Mouse (Mus musculus) heart, postnatal 25 days (tissue): ENCODE measurements around the gene Fndc3a. TPM values are rescaled to one million over a fixed set of nuclear protein-coding genes. Genes with fewer than 3 reads are reported as not detected.

ENCODE experiments used
- DNase-seq: peaks from one replicate; pipeline ENCODE4 v3.0.0; 2022; ENCODE audit warnings: low spot score
- intact Hi-C: fragments of 180-260 bp; cut with DNase I; formaldehyde crosslinking; loops from one replicate; pipeline ENCODE4 v1.15.1; 2025
- total RNA-seq, 2 experiments: library from RNA; stranded (reverse); gene quantifications; 2 replicates each; pipeline ENCODE4 v1.2.3; 2021

Fndc3a gene
- total RNA-seq, 2 experiments from 2014 or later: 15.1 to 18.0 TPM

GRCm38 (mm10) chr14:72684857-72685370 lies 24.9 kb downstream of the Fndc3a start:
- DNase-seq: no peak
- intact Hi-C loops: no loop called here

DNA sequence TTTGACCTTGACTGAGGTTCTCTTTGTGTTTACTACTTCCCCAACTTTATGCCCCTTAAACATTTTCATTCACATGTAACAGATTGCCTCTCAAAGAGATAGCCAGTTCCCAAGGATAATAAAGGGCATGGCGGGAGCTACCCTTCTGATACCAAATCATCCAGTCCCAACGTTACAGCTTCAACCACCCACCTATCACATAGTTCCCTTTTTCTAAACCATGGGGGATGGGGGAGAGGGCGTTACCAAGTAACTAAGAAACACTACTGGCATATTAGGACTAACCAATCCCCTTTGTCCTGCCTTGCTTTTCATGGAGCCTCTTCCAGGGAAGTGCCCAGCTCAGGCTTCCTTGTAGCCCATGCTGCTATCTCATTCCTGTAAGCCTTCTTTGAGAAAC lies 32.6 kb downstream of the Fndc3a start:
- DNase-seq: no peak
- intact Hi-C loops: no loop called here

DNA sequence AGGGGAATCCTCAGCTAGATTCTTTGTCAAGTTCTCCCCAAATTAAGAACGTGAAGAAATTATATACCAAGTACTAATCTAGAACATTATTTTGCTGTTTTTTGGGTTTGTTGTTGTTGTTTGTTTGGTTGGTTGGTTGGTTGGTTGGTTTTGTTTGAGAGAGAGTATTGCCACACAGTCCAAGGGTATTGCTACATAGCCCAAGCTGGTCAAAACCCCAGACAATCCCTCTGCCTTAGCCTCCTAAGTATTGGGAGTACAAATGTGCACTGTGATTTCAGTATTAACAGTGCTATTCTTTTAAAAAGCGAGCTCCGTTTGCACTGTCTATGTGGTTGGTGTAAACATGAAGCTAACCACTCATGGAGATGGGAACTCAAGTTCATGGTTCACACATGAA lies 37.9 kb downstream of the Fndc3a start:
- DNase-seq: no peak
- intact Hi-C loops: no loop called here

- DNase-seq: no peak
- intact Hi-C loops: no loop called here
These were observed 38.8 kb downstream of the Fndc3a start for GRCm38 (mm10) chr14:72670987-72671386.

- DNase-seq: no peak
- intact Hi-C loops: no loop called here
These were observed 60.5 kb downstream of the Fndc3a start for GRCm38 (mm10) chr14:72649268-72649667.

DNA sequence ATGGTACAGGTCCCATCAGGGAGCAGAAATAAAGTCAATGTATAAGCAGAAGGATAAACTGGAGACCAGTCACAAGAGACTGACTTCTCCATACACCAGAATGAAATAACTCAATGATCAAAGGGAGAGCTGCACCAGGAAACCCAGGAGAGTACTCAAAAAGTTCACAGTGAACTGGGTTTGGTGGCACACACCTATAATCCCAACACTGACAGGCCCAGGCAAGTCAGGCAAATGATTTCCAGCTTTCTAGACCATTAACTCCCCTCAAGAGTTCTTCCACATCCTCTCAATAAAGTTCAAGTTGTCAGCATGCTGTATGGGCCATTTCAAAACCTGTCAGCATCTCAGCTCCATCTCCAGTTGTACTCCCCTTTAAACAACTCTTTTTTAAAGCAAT lies 64.3 kb downstream of the Fndc3a start:
- intact Hi-C loops: no loop called here
- no peak for DNase-seq

GRCm38 (mm10) chr14:72644620-72645019 lies 65.2 kb downstream of the Fndc3a start:
- no peak for DNase-seq
- intact Hi-C loops: no loop called here

DNA sequence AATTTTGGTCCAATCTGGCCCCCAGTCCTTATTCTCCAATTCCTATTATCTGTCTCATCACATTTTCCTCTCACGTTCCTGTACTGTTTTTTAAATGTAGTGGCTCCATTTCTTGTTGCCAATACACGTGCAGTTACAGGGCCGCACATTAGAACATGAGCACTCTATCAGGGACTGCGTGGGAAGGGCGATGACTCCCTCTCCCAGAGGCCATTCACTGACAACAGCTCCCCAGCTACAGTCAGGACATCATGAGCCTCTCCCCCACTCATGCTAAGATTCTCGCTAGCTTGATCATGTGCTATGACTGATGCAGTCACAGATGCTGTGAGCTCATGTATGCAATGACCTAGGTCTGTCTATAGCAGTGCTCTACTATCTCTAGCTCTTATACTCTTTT lies 71.3 kb downstream of the Fndc3a start:
- no peak for DNase-seq
- intact Hi-C loops: no loop called here

DNA sequence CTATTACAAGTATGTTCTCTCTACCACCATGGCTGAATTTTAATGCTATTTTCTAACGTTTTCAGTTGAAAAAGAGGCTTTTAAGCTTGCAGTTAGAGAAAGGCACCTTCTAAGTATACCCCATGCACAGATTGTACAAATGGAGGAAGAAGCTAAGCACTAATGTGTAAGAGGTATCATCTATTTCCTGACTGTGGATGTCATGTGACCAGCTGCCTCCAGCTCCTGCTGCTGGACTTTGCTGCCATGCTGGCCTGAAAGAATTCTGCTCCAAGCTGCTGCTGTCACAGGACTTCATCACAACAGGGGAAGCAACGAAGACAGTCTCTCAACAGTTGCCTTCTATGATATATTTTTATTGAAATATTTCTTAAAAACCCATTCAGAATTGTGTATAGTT lies 76.2 kb downstream of the Fndc3a start:
- intact Hi-C loops: no loop called here

GRCm38 (mm10) chr14:72625411-72625810 lies 84.4 kb downstream of the Fndc3a start:
- DNase-seq: no peak
- intact Hi-C loops: no loop called here

More for the DNA sequence above, 76.2 kb downstream of the Fndc3a start:
- no peak for DNase-seq

- DNase-seq: no peak
- intact Hi-C loops: loop anchor here (5.0 kb wide), 1 partner anchor 103 kb away; no protein-coding TSS in a partner anchor
These were observed 105.7 kb downstream of the Fndc3a start for GRCm38 (mm10) chr14:72604077-72604476.

DNA sequence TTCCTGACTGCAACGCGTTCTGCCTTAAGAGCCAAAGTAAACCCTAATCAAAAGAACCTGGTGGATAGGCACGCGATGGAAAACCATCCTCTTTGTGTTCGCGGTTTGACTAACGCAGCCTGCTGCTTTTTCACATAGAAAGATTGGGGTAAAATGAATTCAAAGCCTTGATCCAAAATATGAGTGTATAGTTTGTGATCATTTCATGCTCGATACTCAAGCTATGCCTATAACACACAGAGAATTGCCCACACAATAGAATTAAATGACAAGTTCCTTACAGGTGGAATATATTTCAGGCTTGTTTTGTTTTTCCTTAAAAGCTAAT lies 106.6 kb downstream of the Fndc3a start:
- DNase-seq: no peak
- intact Hi-C loops: loop anchor here (5.0 kb wide), 1 partner anchor 104 kb away; no protein-coding TSS in a partner anchor

- DNase-seq: peak; percentile 77
- intact Hi-C loops: loop anchor here (5.0 kb wide), 1 partner anchor 105 kb away; no protein-coding TSS in a partner anchor
These were observed 107.1 kb downstream of the Fndc3a start for GRCm38 (mm10) chr14:72602521-72603193.

DNA sequence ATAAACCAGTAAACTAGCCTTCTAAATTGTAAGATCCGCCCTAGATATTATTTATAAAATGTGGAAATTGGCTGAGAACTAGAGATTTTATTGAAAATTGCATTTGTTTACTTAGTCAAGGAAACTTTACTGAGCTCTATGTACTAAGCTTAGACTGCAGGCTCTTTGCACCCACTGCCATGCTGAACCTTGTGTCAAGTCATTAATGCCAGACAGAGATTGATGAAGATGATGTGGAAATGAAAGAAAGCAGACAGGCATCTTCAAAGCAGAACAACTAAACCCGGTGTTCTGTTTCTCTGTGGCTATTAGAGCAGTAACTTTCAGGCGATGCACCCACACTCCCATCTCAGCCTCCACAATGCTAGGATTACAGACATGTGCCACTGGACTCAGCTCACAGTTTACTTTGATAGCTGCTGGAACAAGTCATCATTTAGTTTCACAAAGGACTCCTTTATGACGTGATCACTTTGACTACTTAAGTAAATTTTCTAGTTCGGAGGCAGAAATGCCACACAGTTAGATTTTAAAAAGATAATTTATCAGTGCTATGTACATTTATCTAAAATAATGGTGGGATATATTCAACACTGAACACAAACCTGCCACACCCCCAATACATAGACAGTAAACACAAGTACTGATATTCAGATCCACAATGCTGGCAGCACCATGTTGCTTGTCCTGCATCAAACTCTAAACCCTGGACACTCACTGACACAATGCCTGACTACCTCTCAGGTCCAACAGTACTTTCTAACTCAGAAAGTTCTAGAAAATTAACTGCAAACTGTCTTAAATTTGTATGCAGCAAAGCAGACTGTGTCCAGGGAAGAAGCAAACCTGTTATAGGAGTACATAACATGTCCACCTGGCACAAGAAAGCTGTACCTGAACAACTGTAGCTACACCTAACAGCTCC lies 108.2 kb downstream of the Fndc3a start:
- DNase-seq: no peak

DNA sequence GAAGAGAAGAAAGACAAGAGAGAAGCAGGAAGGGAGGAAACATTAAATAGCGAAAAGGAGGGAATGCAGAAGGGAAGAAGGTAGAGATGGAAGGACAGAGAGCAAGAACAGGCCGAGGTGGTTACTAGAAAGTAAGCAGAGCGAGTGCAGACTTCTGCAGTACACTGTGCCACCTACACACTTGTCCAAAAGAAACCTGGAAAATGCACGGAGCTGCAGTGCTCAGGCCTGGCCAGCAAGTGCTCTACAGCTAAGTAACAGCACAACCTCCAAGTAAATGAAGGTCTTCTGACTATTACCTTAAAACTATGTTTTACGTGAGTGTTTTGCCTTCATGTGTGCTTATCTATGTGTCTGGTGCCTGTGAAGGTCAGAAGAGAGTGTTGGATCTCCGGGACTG lies 109.4 kb downstream of the Fndc3a start:
- intact Hi-C loops: loop anchor here (5.0 kb wide), 1 partner anchor 107 kb away; no protein-coding TSS in a partner anchor
- DNase-seq: no peak

More for the DNA sequence above, 108.2 kb downstream of the Fndc3a start:
- intact Hi-C loops: loop anchor here (5.0 kb wide), 1 partner anchor 106 kb away; no protein-coding TSS in a partner anchor

GRCm38 (mm10) chr14:72598976-72599740 lies 110.6 kb downstream of the Fndc3a start:
- intact Hi-C loops: no loop called here

DNA sequence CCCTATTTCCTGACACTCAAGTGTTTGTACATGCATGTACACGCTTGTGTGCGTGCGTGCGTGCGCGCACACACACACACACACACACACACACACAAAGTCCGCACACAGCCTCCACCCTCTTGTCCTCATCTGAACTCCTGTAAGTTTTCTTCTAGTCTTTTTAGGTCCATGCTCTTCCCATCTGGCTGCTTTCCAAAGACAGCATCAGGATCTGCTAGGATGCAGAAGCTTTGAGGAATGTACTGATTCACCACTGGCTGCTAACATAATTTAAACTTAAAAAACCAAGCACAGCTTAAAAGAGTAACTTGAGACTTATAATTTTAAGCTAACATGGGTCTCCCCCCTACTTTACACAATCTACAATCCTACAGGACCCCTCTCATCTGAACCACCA lies 115.6 kb downstream of the Fndc3a start:
- DNase-seq: no peak
- intact Hi-C loops: no loop called here

More at GRCm38 (mm10) chr14:72598976-72599740, 110.6 kb downstream of the Fndc3a start:
- DNase-seq: no peak

- no peak for DNase-seq
- intact Hi-C loops: no loop called here
These were observed 120.4 kb downstream of the Fndc3a start for GRCm38 (mm10) chr14:72589415-72589814.

DNA sequence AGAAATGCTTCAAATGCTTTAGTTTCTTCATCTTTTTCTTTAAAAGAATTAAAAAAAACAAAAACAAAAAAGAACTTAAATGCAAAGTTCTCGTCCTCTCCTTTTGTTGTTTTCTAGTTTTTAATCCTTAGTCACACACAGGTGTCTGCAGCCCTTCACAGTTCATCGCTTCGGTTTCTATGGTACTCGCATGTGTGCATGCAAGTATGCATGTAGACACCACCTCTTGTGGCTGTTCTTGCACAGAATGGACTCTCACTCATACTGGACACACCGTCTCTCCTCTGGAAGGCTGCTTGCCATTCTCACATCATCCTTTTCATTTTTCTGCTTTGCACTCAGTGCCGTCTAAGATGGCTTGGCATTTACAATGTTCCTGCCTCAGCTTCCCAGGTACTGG lies 126.8 kb downstream of the Fndc3a start:
- no peak for DNase-seq
- intact Hi-C loops: no loop called here

DNA sequence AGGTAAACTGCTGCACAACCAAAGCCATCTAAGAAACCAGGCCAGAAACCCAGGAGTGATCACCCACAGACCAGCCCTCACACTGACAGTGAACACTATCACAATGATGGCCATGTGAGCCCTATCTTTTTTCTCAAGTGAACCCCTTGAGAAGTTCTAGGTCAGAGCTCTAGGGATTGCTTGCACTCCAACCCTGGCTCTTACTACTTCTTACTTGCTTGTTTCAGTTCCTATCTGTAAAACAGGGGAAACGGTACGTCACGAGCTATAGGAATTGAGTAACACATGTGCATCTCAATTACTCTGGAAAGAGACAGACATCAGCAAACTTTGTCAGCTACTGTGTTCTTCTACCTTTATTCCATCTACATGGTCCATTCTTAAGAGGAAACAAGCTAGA lies 128.8 kb downstream of the Fndc3a start:
- intact Hi-C loops: no loop called here
- DNase-seq: no peak
